Mouse (Mus musculus) forebrain, embryonic 11.5 days (tissue): ENCODE data around the gene Kin. TPM values are rescaled to one million over a fixed set of nuclear protein-coding genes. Genes with fewer than 3 reads are reported as not detected.

Experiments
- ATAC-seq: fragments of 200-750 bp; cut with Nextera tagmentation; replicated peaks from 2 replicates; pipeline ENCODE4 v1.8.0; 2017; ENCODE audit warnings: moderate TSS enrichment; ENCODE audit not compliant: low FRiP score
- DNase-seq: peaks from one replicate; pipeline ENCODE4 v3.0.0-alpha.2; 2017; ENCODE audit warnings: low spot score
- H3K27ac ChIP-seq: fragments of 300-500 bp; sonication (generic); 2 replicates; pipeline ENCODE4 v1.5.1; 2014; ENCODE audit warnings: low read depth, low read length
- H3K27me3 ChIP-seq: fragments of 300-500 bp; sonication (generic); 2 replicates; pipeline ENCODE4 v1.6.1; 2014; ENCODE audit warnings: mild to moderate bottlenecking, low read length, mixed read lengths; ENCODE audit not compliant: control insufficient read depth, insufficient read depth
- H3K36me3 ChIP-seq: fragments of 300-500 bp; sonication (generic); 2 replicates; pipeline ENCODE4 v1.6.1; 2014; ENCODE audit warnings: mild to moderate bottlenecking, low read length, moderate library complexity, mixed read lengths; ENCODE audit not compliant: control insufficient read depth, insufficient read depth
- H3K4me1 ChIP-seq: fragments of 300-500 bp; sonication (generic); replicated peaks from 2 replicates; pipeline ENCODE4 v1.6.1; 2014; ENCODE audit warnings: low read length, mixed read lengths; ENCODE audit not compliant: control insufficient read depth, insufficient read depth
- H3K4me2 ChIP-seq: fragments of 300-500 bp; sonication (generic); 2 replicates; pipeline ENCODE4 v1.6.1; 2014; ENCODE audit warnings: low read depth, mild to moderate bottlenecking, low read length, moderate library complexity, mixed read lengths; ENCODE audit not compliant: severe bottlenecking
- H3K4me3 ChIP-seq: fragments of 300-500 bp; sonication (generic); 2 replicates; pipeline ENCODE4 v1.5.1; 2014; ENCODE audit warnings: low read depth, low read length
- H3K9ac ChIP-seq: fragments of 300-500 bp; sonication (generic); 2 replicates; pipeline ENCODE4 v1.6.1; 2014; ENCODE audit warnings: low read length
- H3K9me3 ChIP-seq: fragments of 300-500 bp; sonication (generic); 2 replicates; pipeline ENCODE4 v1.6.1; 2016; ENCODE audit warnings: low read length, mixed read lengths; ENCODE audit not compliant: control insufficient read depth
- WGBS: fragments of 180-500 bp; shearing (Covaris S2); extraction: QIAGEN DNeasy Blood & Tissue Kit; methylation state at CpG from one replicate; pipeline ENCODE4 v1.1.7; 2014; 5-methylcytosine and 5-hydroxymethylcytosine counted together
- polyA plus RNA-seq: library from polyadenylated mRNA; unstranded; fragments of >200 nt; fragmentation: Nextera tagmentation; extraction: Ambion mirVana; gene quantifications from 2 replicates; pipeline ENCODE4 v1.2.1, GENCODE M21; 2014

The Kin gene
- 40.2 and 40.4 TPM in 2 replicates for polyA plus RNA-seq

DNA sequence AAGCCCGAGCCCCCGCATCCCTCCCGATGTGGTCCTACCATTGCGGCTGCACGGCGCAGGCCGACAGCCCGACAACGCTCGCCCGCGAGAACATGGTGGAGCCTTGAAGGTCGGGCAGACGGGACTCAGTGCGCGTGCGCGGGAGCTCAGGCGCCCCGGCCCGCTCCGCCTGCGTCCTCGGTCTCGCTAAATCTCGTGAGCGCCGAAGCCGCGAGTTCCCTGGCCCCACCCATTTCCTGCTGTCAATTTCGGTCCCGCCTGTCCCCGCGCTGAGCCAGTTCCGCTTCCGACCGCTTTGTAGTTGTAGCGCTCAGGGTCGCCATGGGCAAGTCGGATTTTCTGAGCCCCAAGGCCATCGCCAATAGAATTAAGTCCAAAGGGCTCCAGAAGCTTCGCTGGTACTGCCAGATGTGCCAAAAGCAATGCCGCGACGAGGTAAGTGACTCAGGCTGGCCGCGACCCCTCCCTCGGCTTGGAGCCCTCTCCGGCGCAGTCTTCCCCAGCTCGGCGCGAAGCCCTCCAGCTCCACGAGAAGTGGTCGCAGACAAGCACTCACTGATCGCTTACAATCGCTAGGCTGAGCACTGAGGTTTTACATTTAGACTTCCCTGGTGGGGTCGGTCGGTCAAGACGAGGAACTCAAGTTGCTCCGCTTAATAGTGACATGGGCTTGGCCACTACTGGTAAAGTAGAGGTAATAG lies at the start of gene Kin, which contains the start of gene Atp5c1:
TSS of gene Kin (plus strand) at position 284 of the 701 bp plus-strand sequence.
TSS of gene Atp5c1 (minus strand) at position 201 of the 701 bp plus-strand sequence.
- WGBS: under 1% methylated on average over 61 of the region's 61 CpGs
- H3K9ac ChIP-seq: peak within 1 kb of the TSS; percentile 96
- DNase-seq (peak; percentile 98), ATAC-seq (peak; percentile 95)
- H3K4me1 ChIP-seq: peaks cover 11% of the 10 kb centered on the region; the same call in 1 of the 2 replicates
- H3K36me3 ChIP-seq: no peaks in the 10 kb centered on the region
- no peaks in the 10 kb centered on the region for H3K9me3 ChIP-seq
- peak within 1 kb of the TSS; percentile 85 for H3K4me2 ChIP-seq
- no peaks in the 10 kb centered on the region for H3K27me3 ChIP-seq
- H3K27ac ChIP-seq: peak within 1 kb of the TSS; percentile 70
- peak within 1 kb of the TSS; percentile 91 for H3K4me3 ChIP-seq

DNA sequence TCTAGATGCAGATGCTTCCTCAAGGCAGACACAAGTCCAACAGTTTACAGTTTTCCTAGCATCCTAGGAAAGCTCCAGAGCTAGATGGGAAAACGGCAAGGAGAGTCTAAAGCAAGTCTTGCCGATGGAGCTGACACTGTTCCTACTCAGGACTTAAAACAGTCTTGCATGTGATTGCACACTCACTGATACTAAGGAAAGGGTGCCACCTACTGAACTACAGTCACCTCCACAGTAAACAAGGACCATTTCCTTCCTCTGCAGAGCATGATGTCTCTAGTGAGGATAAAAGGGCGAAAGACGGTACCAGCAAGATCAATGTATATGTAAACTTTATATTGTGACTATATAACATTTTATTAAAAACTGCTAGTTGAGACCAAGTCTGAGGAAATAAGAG lies 46.7 kb upstream of the Kin start:
- no peak overlapping the region for H3K4me2 ChIP-seq
- H3K36me3 ChIP-seq: no peaks in the 10 kb centered on the region
- ATAC-seq (no peak), DNase-seq (no peak)
- no peak overlapping the region for H3K9ac ChIP-seq
- 0 out of 2 replicates have a peak, but pooled peaks cover 2% of the 10 kb centered on the region for H3K4me1 ChIP-seq
- no peaks in the 10 kb centered on the region for H3K27me3 ChIP-seq
- 91% methylated on average over 4 of the region's 4 CpGs for WGBS
- no peak overlapping the region for H3K4me3 ChIP-seq
- no peaks in the 10 kb centered on the region for H3K9me3 ChIP-seq
- H3K27ac ChIP-seq: no peak overlapping the region

DNA sequence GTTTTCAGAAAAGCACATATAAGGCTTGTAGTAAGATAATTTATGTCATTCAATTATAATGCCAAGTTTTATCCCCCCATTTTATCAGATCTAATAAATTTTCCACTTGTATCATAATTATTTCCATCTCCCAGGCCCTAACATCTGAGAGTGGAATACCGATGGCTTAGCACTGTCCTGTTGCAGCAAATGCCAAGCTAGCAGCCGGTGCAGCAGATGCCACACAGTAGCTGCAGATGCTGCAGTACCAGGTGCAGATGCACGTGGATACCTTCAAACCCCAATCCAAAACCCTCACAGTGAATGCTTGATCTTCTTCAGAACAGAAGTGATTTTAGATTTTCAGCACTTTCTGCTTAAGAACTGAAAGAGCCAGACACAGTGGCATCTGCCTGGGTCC lies 45.4 kb upstream of the Kin start:
- H3K36me3 ChIP-seq: no peaks in the 10 kb centered on the region
- WGBS: 89% methylated on average over 3 of the region's 3 CpGs

DNA sequence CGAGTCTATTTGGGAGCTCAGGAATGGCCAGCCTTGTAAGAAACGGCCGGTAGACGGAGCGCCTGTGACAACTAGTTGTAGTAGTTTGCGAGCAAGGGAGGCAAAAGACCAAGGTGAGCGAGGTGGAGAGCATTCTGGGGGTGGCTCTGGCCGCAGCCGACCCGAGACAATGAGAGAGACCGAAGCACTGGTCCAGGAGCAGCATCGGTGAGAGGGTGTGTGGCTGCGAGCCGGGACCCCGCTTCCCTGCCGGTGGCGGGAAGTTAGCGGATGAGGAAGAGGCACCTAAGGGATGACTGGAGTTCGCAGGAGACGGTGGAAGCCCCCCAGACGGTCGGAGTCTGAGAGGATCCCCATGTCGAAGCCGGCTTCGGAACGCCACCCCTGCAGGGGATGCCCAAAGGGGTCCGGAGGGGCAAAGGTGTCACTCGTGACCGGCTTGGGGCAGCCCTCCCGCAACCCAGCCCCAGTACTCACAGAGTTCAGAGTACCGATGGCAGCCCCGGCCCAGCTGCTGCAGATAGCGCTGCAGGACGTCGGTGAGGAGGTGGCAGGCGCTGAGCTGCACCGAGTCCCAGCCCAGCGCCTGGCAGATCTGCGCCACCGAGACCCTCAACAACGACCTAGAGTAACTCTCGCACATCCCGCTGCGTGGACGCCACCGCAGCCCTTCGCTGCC lies 32.5 kb upstream of the Kin start:
- ATAC-seq (peak; percentile 78), DNase-seq (peak; percentile 65)
- Histone ChIP-seq H3K27ac (peak overlapping the region; percentile 42; the same call in 1 of the 2 replicates), H3K9ac (peak overlapping the region; percentile 84), H3K9me3 (no peaks in the 10 kb centered on the region), H3K36me3 (no peaks in the 10 kb centered on the region), H3K27me3 (no peaks in the 10 kb centered on the region), H3K4me1 (peaks cover 6% of the 10 kb centered on the region; the same call in 1 of the 2 replicates), H3K4me3 (peak overlapping the region; percentile 96), H3K4me2 (peak overlapping the region; percentile 69)
- under 1% methylated on average over 47 of the region's 47 CpGs for WGBS

More for the DNA sequence above, 45.4 kb upstream of the Kin start:
- Histone ChIP-seq H3K4me1 (no peaks in the 10 kb centered on the region), H3K4me3 (no peak overlapping the region), H3K9me3 (no peaks in the 10 kb centered on the region), H3K27ac (no peak overlapping the region), H3K9ac (no peak overlapping the region), H3K27me3 (no peaks in the 10 kb centered on the region), H3K4me2 (no peak overlapping the region)
- ATAC-seq (no peak), DNase-seq (no peak)

DNA sequence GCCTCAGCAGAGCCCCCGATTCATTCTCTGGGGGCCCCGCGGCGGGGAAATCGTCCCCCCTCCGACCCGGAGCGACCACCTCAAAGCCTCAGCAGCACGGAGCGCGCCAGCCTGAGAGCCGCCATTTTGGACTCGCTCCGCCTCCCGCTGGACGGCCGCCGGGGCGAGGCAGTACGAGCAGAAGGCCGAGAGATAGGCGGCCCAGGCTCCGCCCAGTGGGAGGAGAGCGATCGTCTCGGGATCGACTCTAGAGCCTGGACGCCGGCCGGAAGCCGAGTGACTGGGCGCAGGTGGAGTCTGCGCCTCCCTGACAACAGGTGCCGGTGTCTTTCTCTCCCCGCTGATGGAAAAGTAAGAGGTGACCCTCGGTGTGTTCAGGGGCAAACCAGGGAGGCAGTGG lies 31.9 kb upstream of the Kin start, which contains the start of gene Taf3:
TSS of gene Taf3 (minus strand) at position 136 of the 400 bp plus-strand sequence.
- Histone ChIP-seq H3K4me2 (peak within 1 kb of the TSS; percentile 75), H3K9ac (peak within 1 kb of the TSS; percentile 84), H3K27me3 (no peaks in the 10 kb centered on the region), H3K4me1 (peaks cover 6% of the 10 kb centered on the region; the same call in 1 of the 2 replicates), H3K27ac (peak within 1 kb of the TSS; percentile 42; the same call in 1 of the 2 replicates), H3K36me3 (no peaks in the 10 kb centered on the region), H3K9me3 (no peaks in the 10 kb centered on the region), H3K4me3 (peak within 1 kb of the TSS; percentile 96)
- WGBS: under 1% methylated on average over 36 of the region's 36 CpGs
- ATAC-seq: peak; percentile 94
- peak; percentile 95 for DNase-seq

DNA sequence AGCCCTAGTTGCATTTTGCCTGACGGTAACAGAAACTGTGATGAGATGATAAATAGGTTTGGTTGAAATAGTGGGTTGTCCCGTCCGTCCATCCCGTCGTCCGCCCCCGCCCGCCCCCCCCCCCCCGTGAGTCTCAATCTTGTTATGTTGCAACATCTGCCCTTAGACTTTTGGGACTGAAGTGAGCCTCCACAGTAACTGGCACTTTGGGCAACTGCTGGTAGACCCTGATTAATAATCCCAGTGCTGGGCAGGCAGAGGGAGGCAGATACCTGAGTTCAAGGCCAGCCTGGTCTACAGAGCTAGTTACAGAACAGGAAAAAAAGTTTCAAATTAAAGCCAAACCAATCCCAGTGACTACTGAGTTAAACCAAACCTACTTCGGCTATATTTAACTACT lies 30.9 kb upstream of the Kin start:
- Histone ChIP-seq H3K4me2 (peak overlapping the region; percentile 75), H3K9ac (peak overlapping the region; percentile 33; the same call in 1 of the 2 replicates), H3K9me3 (no peaks in the 10 kb centered on the region), H3K4me3 (peak overlapping the region; percentile 96), H3K4me1 (peaks cover 6% of the 10 kb centered on the region; the same call in 1 of the 2 replicates), H3K36me3 (no peaks in the 10 kb centered on the region; the same call in 1 of the 2 replicates), H3K27ac (no peak overlapping the region), H3K27me3 (no peaks in the 10 kb centered on the region)
- no peak for DNase-seq
- WGBS: 12% methylated on average over 10 of the region's 10 CpGs
- ATAC-seq: no peak

DNA sequence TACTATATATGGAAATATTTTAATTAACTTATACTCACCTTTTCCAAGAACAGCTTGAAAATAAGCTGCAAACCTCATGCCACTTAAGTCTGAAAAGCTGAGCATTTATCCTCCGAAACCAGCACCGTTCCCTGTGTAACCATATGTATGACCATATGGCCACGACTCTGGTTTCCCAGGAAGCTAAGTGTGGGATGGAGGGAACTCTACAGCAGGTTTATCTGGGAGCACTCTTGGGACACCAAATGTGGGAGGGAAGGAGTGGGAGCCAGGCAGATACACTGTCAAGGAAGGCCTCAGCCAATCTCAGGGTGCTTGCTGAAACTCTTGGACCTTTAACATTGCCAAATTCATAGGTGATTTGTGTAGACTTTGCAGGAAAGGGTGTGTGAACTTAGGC lies 29.5 kb upstream of the Kin start:
- ATAC-seq (no peak), DNase-seq (no peak)
- no peak overlapping the region for H3K4me2 ChIP-seq
- H3K36me3 ChIP-seq: no peaks in the 10 kb centered on the region; the same call in 1 of the 2 replicates
- 95% methylated on average over 3 of the region's 3 CpGs for WGBS
- H3K4me3 ChIP-seq: no peak overlapping the region
- H3K27ac ChIP-seq: no peak overlapping the region
- H3K4me1 ChIP-seq: peaks cover 6% of the 10 kb centered on the region; the same call in 1 of the 2 replicates
- no peak overlapping the region for H3K9ac ChIP-seq
- H3K9me3 ChIP-seq: no peaks in the 10 kb centered on the region
- H3K27me3 ChIP-seq: no peaks in the 10 kb centered on the region

DNA sequence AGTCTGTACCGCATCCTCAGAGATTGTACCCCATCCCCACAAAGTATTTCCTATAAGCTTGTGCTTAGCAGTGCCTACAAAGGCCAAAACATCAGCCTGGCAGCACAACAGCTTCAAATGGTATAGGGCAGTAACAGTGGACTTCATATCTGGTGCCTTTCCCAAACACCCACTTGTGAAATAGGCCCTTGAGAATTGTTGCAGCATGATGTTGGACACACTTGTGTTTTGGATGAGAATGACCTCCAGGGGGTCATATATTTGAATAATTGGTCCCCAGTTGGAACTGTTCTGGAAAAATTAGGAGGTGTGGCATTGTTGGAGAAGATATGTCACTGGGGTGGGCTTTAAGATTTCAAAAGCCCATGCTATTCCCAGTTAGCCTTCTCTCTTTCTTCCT lies 28.4 kb upstream of the Kin start:
- Histone ChIP-seq H3K9ac (no peak overlapping the region), H3K4me3 (no peak overlapping the region), H3K36me3 (no peaks in the 10 kb centered on the region; the same call in 1 of the 2 replicates), H3K9me3 (no peaks in the 10 kb centered on the region), H3K27ac (no peak overlapping the region), H3K27me3 (no peaks in the 10 kb centered on the region), H3K4me2 (no peak overlapping the region), H3K4me1 (peaks cover 6% of the 10 kb centered on the region; the same call in 1 of the 2 replicates)
- WGBS: 96% methylated on average over 1 of the region's 1 CpGs
- ATAC-seq (no peak), DNase-seq (no peak)
